Mouse (Mus musculus) megakaryocyte-erythroid progenitor cell, adult 5-6 weeks (primary cell): ENCODE data around the gene Gdpd1. TPM values are rescaled to one million over a fixed set of nuclear protein-coding genes. Genes with fewer than 3 reads are reported as not detected.
"Not testable (repeated sequence)": the region's sequence is repeated elsewhere in the genome, so short reads cannot be mapped to it uniquely, and the experiment has no call there.

Source experiments
- ATAC-seq: replicated peaks from 2 replicates; pipeline ENCODE4 v1.8.0; 2016; ENCODE audit warnings: mild to moderate bottlenecking, inconsistent platforms; ENCODE audit not compliant: severe bottlenecking, poor library complexity, low FRiP score, low TSS enrichment
- total RNA-seq, 2 experiments: library from RNA; stranded (forward) in 1 of 2; stranded (reverse) in 1 of 2; fragments of 200-1000, 215-1000 nt in 1 of 2; fragments of >200 nt in 1 of 2; fragmentation: Nextera tagmentation in 1 of 2; gene quantifications; 2 replicates each; pipeline ENCODE4 v1.2.3; 2014 to 2017

The Gdpd1 gene
- total RNA-seq (2014; fragmentation: Nextera tagmentation): 4.6 and 4.9 TPM in 2 replicates
- total RNA-seq (2017): 6.4 and 7.4 TPM in 2 replicates

DNA sequence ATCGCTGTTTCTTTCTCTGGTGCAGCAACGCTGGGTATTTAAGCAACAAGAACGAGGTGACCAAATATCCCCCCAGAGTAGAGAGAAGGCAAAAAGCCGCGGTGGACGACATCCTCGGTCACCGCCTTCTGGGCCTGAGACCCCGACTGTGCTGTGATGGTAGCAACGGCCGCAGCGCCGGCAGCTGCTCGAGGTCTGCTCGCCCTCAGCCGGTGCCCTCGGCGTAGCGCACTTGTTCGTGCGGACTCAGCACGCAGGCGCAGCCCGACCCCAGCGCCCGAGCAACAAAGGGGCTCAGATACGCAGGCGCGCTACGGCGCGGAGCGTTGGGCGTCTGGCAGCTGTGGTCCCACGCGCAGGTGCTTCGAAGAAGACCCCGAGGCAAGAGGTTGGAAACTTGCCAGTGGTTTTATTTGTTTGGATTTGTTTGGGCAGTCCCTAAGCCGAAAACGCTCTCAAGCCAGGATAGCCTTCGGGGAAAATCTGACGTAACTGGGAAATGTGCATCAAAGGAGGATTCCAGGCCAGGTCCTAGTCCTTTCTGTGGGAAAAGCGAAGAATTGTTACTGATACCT, at the start of gene Gdpd1:
TSS of gene Gdpd1 (minus strand) at position 197 of the 575 bp plus-strand sequence.
- peak; percentile 96 for ATAC-seq

- ATAC-seq: no peak
Measured at GRCm38 (mm10) chr11:87121864-87122263, 48.0 kb upstream of the Gdpd1 start.

DNA sequence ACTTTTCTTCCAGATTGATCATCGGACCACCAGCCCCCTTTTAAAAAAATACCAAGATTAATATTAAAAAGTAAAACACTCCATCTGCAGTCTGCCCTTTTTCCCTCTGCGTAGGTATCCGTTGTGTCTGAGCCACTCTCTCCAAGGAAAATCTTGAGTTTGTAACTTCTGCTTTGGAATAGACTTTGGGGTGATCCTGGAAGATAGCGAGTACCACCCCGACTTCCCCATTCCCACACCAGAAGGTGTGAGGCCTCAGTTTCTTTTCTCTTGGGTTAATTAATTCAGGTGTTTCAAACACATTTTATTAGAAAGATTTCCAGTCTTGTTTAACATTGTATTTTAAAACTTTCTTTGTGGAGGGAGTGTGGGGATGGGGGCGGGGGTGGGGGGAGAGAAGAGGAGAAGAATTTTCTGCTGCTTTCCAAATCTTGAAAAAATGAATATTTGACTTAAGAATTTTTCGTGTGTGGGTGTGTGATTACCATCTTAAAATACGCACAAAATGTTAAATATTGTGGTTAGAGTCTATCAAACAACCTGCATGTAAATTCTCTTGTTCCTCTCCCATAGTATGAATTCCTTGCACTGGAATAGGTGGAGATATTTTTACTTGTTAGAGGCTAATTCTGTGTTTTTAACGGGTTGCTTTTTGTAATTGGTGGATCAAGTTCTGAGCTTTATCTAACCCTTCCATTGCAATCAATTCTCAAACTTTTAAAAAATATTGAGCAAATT, 36.5 kb upstream of the Gdpd1 start:
- ATAC-seq: no peak

DNA sequence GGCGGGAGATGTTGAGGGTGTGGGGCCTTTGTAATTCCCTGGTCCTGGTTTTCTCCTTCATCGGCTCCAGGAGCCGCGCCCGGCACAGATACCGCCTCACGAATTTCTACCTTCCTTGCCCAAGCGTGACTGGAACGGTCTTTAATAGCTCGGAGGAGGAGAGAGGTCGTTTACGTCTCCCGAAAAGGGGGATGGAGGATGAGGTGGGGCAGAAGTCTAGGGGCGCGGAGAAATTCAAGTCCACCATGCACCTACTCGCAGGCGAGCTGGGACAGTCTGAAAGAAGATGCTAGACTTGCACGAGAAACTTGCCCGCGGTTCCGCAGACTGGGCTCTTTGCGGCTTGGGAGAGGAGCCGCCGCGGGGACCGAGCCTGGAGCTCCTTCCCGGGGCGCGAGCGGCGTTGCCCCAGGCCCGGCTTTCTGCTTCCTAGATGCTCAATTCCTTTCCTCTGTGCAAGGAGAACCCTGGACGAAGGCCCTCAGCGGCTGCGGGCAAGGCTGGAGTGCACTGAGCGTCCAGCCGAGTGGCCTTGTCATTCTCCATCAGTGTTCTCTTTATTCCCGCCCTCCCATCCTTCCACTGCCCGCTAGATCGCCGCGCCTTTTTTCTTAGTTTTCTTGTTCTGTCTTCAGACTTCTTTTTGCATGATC, 35.8 kb upstream of the Gdpd1 start:
- no peak for ATAC-seq

GRCm38 (mm10) chr11:87108755-87109518, 35.1 kb upstream of the Gdpd1 start, which contains the start of gene Ska2:
Ska2 (plus strand) TSS chr11:87109234.
- peak; percentile 97 for ATAC-seq

DNA sequence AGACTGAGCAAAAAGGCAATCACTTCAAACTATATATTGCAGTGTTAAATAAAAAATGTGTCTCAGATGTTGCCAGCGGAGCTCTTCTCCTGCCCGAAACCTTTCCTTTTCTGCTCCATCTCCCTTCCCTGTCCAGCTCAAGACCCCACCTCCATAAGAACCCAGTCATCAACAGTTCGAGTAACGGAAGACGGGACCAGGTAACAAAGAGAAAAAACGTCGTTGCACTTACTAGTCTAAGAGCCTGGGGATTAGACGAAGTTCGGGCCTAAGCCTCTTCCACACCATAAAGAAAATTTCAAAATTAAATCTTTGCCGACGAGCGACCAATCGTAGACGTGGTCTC, 34.5 kb upstream of the Gdpd1 start, which contains the start of gene Prr11:
TSS of gene Prr11 (minus strand) at position 300 of the 346 bp plus-strand sequence.
- no peak for ATAC-seq

DNA sequence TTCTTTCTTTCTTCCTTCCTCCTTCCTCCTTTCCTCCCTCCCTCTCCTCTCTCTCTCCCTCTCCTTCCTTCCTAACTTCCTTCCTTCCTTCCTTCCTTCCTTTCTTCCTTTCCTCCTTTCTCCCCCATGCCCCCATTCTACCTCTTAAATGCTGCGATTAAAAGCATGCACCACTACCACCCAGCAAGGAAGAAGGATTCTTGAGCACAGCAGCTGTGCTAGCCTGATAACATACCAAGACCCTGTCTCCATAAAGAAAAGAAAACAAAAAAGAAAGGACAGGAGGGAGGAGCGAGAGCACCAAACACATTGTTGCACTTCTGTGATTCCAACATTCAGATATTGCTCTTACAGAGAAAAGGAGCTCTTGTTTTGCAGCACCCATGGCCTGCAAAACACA, 13.3 kb upstream of the Gdpd1 start:
- ATAC-seq: peak; percentile 68

DNA sequence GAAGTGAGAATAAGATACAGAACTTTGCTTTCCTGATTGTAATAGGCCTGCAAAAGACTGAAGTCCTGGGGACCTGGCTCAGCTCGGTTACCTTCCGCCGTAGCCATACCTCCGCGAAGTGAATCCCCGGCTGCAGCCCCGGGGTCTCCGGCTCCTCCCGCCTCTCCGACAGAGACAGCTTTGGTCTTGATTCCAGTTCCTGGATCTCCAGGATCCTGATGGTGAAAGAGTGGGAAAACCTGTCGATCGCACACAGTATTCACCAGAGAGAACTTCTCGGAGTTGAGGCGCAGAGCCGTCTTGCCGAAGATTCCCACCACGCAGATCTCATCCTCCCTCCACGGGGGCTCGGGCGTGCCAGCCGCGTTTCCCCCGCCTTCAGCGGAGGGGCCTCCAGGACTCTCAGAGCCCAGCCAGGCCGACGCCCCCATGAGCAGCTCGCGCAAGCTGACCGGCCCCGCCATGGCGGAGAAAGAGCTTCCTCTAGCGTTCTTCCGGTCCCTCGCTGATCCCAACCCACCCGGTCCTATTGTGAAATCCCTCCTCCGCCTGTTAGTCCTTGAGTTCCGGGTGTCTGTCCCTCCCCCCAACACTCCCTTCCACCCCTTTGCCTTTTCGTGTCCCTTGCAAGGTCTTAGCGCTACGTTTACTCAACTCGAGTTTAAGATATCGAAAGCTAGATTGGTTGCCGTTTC, 12.6 kb upstream of the Gdpd1 start, which contains the start of gene Smg8:
TSS of gene Smg8 (minus strand) at position 485 of the 695 bp plus-strand sequence.
- ATAC-seq: peak; percentile 98

- ATAC-seq: no peak
Measured at GRCm38 (mm10) chr11:87085461-87085860, 11.6 kb upstream of the Gdpd1 start.

- ATAC-seq: no peak
Measured at GRCm38 (mm10) chr11:87083712-87084111, 9.8 kb upstream of the Gdpd1 start.

GRCm38 (mm10) chr11:87073343-87073865, 458 bp downstream of the Gdpd1 start:
- ATAC-seq: peak; percentile 91

GRCm38 (mm10) chr11:87062087-87062486, 11.8 kb downstream of the Gdpd1 start:
- no peak for ATAC-seq

DNA sequence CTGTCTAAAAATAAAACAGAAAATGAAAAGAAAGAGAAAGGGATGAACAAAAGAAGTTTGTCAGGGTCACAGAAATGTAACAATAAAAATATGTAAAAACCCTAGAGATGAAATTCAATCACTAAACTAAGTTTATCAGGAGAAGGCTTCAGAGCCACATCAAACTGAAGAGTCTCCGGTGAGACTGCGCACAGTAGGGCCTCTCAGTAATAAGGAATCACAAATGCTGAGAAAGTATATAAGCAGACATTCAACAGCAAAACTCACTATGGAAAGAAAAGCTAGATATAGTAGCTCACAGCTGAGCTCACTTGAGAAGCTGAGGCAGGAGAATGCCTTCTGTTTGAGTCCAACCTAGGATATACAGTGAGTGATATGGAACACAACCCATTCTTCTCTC, 13.5 kb downstream of the Gdpd1 start:
- no peak for ATAC-seq

DNA sequence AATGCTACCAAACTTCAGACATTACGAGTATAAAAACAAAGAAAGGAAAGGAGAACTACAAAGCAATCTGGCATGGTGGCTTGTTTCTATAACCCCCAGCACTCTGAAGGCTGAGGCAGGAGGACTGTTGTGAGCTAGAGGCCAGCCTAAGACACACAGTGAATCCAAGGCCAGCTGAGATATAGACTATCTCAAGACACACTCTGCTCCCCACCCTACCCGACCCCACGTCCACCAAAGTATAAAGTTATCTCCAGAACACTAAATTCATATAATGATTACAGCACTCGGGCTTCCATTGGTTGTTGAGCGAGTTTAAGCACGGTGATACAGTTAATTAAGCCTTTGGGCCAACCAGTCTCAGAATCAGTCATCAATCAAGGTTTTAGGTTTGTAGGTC, 17.6 kb downstream of the Gdpd1 start:
- peak; percentile 63 for ATAC-seq

GRCm38 (mm10) chr11:87048900-87049299, 25.0 kb downstream of the Gdpd1 start:
- ATAC-seq: not testable (repeated sequence)

DNA sequence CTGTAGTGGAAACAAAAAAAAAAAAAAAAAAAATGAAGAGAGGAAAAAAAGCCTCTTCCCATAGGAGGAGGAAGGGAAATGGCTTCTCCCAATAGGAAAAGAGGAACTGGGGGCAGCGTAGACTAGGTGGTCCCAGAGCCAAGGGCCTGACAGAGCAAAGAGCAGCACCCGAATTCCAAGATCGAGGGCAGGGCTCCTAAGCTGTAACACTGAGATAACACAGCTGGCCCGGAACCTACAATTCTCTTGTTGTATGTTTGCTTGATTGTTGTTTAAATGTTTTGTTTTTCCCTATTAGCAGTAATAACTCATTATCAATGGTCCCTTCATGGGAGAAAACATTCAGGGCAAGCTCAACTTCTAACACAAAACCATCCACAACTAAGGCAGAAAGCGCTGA, 26.9 kb downstream of the Gdpd1 start:
- ATAC-seq: no peak

DNA sequence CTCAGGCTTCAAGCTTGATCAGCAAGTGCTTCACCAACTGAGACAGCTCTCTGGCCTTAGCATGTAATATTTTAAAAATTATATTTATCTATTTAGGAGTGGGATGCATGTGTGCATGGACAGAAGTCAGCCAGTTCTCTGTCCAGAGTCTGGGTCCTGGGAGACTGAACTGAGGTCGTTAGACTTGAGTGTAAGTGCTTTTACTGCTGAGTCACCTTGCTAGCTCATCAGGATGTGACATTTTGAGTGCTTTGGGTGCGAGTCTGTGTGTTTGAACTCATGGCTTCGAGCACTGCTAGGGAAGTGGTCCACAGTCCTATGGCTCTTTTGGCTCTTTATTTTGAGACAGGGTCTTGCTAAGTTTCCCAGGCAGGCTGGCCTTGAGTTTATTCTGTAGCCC, 30.8 kb downstream of the Gdpd1 start:
- ATAC-seq: no peak

DNA sequence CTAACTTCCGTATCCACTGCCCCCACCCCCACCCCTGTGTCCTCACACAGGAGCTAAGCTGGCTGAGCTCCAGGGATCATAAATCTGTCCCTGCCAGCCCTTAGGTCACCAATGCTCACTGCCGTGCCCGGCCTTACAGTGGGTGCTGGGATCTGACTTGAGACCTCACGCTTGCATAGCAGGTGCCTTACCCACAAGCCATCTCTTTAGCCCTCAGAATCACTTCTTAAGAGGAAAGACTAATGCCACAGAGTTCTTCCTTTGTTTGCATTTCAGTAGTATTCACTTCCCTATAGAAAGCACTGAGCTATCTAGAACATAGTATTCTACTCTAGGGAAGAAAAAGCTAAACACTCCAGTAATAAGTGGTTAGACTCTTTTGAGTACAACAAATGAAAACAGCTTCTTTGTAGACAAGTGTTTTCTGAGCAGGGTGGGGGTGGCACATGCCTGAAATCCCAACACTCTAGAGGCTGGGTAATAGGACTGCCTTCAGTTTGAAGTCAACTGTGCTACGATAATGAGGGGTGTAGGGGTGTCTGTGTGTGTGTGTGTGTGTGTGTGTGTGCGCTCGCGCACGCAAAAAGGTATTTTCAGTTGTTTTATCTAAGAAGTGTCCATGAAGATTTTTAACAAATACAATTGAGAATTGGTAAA, 34.4 kb downstream of the Gdpd1 start:
- ATAC-seq: no peak
